Mouse (Mus musculus): ENCODE data around the gene Insl3. TPM values are rescaled to one million over a fixed set of nuclear protein-coding genes. Genes with fewer than 3 reads are reported as not detected.
A peak's percentile ranks its signal among the peaks of the same experiment; 100 is the strongest.

The Insl3 gene
- polyA plus RNA-seq, 1 experiment from 2014 or later = 1.3 TPM

DNA sequence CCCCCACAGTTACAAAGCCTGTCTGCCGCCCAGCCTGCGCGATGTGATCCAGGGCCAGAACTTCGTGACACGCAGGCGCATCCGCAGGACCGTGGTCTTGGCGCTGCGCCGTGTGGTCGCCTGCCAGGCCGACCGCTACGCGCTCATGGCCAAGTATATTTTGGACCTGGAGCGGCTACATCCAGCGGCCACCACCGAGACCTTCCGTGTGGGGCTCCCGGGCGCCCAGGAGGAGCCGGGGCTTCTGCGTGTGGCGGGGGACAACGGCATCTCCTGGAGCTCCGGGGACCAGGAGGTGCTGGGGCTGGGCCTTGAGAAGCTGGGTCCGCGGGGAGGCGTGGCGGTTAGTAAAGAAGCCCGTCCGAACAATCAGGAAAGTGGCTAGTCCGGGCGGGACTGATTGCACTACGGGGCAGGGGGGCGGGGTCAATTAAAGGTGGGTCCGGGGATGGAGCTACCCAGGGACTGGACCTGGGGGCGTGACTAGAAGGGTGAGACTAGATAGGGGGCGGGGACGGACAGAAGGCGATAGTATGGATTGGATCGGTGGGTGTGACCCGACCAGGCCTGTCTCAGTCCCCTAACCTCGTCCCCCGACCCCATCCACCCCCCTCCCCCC is 9.4 kb upstream of the Insl3 start:
- no peak for ATAC-seq (replicated peaks; ENCODE audit: low FRiP score, low read depth)
- no peak for TF ChIP-seq CTCF (IDR thresholded peaks at IDR 0.05; ENCODE audit: low read depth)
- 8% methylated on average over 45 of the region's 46 CpGs for WGBS

DNA sequence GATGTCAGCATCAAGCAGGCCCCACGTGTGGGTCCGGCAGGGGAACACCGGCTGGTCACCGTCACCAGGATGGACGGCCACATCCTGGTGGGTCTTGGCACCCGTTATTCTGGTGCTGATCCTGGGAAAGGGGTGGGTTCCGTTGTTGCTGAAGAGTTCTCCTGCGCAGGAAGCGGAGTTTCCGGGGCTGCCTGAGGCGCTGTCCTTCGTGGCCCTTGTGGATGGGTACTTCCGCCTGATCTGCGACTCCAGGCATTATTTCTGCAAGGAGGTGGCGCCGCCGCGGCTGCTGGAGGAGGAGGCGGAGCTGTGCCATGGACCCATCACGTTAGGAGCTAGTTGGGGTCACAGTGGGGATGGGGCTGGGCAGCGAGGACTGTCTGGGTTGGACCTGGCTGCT is 8.5 kb upstream of the Insl3 start:
- Histone ChIP-seq H3K36me3 (ENCODE audit: insufficient read depth, low read length) (no peaks in the 10 kb centered on the region), H3K27ac (no peak overlapping the region), H3K9me3 (replicated peaks; ENCODE audit: low read length) (no peaks in the 10 kb centered on the region), H3K27me3 (ENCODE audit: insufficient read depth, low read length) (peaks cover 63% of the 10 kb centered on the region), H3K4me2 (ENCODE audit: low read length) (peak overlapping the region; percentile 21), H3K4me3 (replicated peaks; ENCODE audit: low read depth, low read length) (no peak overlapping the region), H3K4me1 (replicated peaks; ENCODE audit: insufficient read depth, low read length) (peaks cover 12% of the 10 kb centered on the region), H3K9ac (ENCODE audit: low read depth, low read length) (no peak overlapping the region)
- WGBS = 11% methylated on average over 21 of the region's 21 CpGs
- TF ChIP-seq CTCF (IDR thresholded peaks at IDR 0.05; ENCODE audit: low read depth) = no peak
- DNase-seq (ENCODE audit: low spot score) = no peak
- ATAC-seq (replicated peaks; ENCODE audit: low FRiP score, low read depth) = no peak

More for the DNA sequence above, 9.4 kb upstream of the Insl3 start:
- no peak for DNase-seq (ENCODE audit: low spot score)
- no peak overlapping the region for H3K9ac ChIP-seq (ENCODE audit: low read depth, low read length)
- peak overlapping the region; percentile 14; the same call in 1 of the 2 replicates for H3K4me3 ChIP-seq (replicated peaks; ENCODE audit: low read depth, low read length)
- H3K27me3 ChIP-seq (ENCODE audit: insufficient read depth, low read length) = peaks cover 55% of the 10 kb centered on the region
- no peaks in the 10 kb centered on the region for H3K9me3 ChIP-seq (replicated peaks; ENCODE audit: low read length)
- H3K36me3 ChIP-seq (ENCODE audit: insufficient read depth, low read length) = no peaks in the 10 kb centered on the region
- peak overlapping the region; percentile 57 for H3K4me2 ChIP-seq (ENCODE audit: low read length)
- H3K4me1 ChIP-seq (replicated peaks; ENCODE audit: insufficient read depth, low read length) = peaks cover 12% of the 10 kb centered on the region
- no peak overlapping the region for H3K27ac ChIP-seq

DNA sequence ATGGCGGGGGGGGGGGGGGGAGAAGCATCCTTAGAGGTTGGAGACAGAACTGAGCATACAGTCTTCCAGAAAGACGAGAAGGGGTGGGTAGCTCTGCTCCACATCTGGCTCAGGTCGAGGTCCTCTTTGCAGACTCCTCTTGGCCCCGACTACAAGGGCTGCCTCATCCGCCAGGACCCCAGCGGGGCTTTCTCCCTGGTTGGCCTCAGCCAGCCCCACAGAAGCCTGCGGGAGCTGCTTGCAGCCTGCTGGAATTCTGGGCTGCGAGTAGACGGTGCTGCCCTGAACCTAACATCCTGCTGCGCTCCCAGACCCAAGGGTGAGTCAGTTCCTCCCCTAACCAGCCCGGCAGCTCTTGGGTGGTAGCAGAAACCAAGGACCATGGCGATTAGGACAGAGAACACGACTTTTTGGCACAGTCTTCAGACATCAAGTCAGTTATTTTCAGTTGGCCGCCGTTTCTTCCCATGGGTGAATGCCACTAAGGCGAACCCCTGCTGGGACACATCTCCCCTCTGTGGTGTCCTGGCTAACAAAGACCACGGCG is 7.6 kb upstream of the Insl3 start:
- Histone ChIP-seq H3K36me3 (ENCODE audit: insufficient read depth, low read length) (no peaks in the 10 kb centered on the region), H3K4me3 (replicated peaks; ENCODE audit: low read depth, low read length) (no peak overlapping the region), H3K27me3 (ENCODE audit: insufficient read depth, low read length) (peaks cover 73% of the 10 kb centered on the region), H3K4me2 (ENCODE audit: low read length) (no peak overlapping the region), H3K4me1 (replicated peaks; ENCODE audit: insufficient read depth, low read length) (peaks cover 19% of the 10 kb centered on the region), H3K9me3 (replicated peaks; ENCODE audit: low read length) (no peaks in the 10 kb centered on the region), H3K27ac (no peak overlapping the region), H3K9ac (ENCODE audit: low read depth, low read length) (no peak overlapping the region)
- TF ChIP-seq CTCF (IDR thresholded peaks at IDR 0.05; ENCODE audit: low read depth) = no peak
- ATAC-seq (replicated peaks; ENCODE audit: low FRiP score, low read depth) = no peak
- no peak for DNase-seq (ENCODE audit: low spot score)
- 11% methylated on average over 18 of the region's 18 CpGs for WGBS

DNA sequence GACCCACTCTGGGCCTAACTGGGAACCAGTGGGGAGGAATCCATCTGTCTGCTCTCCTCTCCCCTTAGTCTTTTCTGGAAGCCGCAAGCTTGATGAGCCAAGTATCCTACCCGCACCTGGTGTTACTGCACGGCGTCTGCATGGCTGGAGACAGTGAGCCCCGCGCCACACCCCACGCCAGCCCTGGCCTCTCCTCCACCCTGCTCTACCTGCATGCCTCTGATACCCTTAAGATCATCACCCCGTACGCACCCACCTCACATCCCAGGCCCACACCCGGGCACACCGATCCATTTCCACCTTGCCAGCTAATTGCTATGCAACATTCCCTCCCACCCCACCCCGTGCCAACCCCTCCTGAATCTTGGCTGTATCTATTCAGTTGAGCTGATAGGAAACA is 6.2 kb upstream of the Insl3 start:
- Histone ChIP-seq H3K9me3 (replicated peaks; ENCODE audit: low read length) (no peaks in the 10 kb centered on the region), H3K4me3 (replicated peaks; ENCODE audit: low read depth, low read length) (no peak overlapping the region), H3K36me3 (ENCODE audit: insufficient read depth, low read length) (no peaks in the 10 kb centered on the region), H3K27ac (no peak overlapping the region), H3K4me2 (ENCODE audit: low read length) (no peak overlapping the region), H3K9ac (ENCODE audit: low read depth, low read length) (no peak overlapping the region), H3K4me1 (replicated peaks; ENCODE audit: insufficient read depth, low read length) (peaks cover 22% of the 10 kb centered on the region), H3K27me3 (ENCODE audit: insufficient read depth, low read length) (peaks cover 87% of the 10 kb centered on the region)
- DNase-seq (ENCODE audit: low spot score) = no peak
- no peak for TF ChIP-seq CTCF (IDR thresholded peaks at IDR 0.05; ENCODE audit: low read depth)
- no peak for ATAC-seq (replicated peaks; ENCODE audit: low FRiP score, low read depth)
- WGBS = 75% methylated on average over 12 of the region's 12 CpGs

DNA sequence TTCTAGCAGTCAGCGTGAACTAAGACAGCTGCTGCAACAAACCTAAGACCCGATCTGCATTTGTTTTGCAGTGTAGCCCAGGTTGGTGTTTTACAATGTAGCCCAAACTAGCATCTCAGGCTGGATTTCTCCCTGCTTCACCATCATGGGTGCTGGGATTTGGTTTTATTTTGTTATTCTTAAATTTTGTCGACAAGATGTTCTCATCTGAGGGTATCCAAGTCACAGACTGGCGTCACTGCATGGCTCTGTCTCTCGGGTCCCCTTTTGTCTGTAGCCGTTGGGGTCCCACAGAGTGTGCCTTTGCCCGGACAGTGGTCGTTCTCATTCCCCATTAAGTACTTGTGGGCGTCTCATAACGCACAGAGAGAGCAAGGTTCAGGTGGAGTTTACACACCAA is 4.3 kb upstream of the Insl3 start:
- no peak for DNase-seq (ENCODE audit: low spot score)
- H3K27me3 ChIP-seq (ENCODE audit: insufficient read depth, low read length) = peaks cover 94% of the 10 kb centered on the region
- no peak for TF ChIP-seq CTCF (IDR thresholded peaks at IDR 0.05; ENCODE audit: low read depth)
- H3K9ac ChIP-seq (ENCODE audit: low read depth, low read length) = no peak overlapping the region
- no peaks in the 10 kb centered on the region for H3K9me3 ChIP-seq (replicated peaks; ENCODE audit: low read length)
- H3K27ac ChIP-seq = no peak overlapping the region
- peaks cover 18% of the 10 kb centered on the region for H3K4me1 ChIP-seq (replicated peaks; ENCODE audit: insufficient read depth, low read length)
- no peak overlapping the region for H3K4me3 ChIP-seq (replicated peaks; ENCODE audit: low read depth, low read length)
- no peak for ATAC-seq (replicated peaks; ENCODE audit: low FRiP score, low read depth)
- H3K36me3 ChIP-seq (ENCODE audit: insufficient read depth, low read length) = no peaks in the 10 kb centered on the region
- no peak overlapping the region for H3K4me2 ChIP-seq (ENCODE audit: low read length)
- 30% methylated on average over 10 of the region's 10 CpGs for WGBS

DNA sequence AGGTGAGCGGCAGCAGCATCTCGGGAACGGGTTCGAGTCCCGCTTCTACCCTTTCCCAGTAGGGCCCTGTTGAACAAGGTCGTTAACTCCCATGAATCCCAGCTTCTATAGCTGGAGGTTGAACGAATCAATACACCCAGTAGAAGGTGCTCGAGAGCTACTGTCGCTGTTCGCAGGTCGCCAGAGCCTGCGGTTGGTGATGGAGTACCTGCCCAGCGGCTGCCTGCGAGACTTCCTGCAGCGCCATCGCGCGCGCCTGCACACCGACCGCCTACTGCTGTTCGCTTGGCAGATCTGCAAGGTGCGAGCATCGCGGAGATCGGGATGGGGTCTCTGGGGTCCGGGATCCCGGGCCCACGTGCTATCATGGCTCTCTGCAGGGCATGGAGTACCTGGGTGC is 3.4 kb upstream of the Insl3 start:
- ATAC-seq (replicated peaks; ENCODE audit: low FRiP score, low read depth) (no peak), DNase-seq (ENCODE audit: low spot score) (no peak)
- peak overlapping the region; percentile 18; the same call in 1 of the 2 replicates for H3K4me3 ChIP-seq (replicated peaks; ENCODE audit: low read depth, low read length)
- peaks cover 98% of the 10 kb centered on the region for H3K27me3 ChIP-seq (ENCODE audit: insufficient read depth, low read length)
- no peak overlapping the region for H3K9ac ChIP-seq (ENCODE audit: low read depth, low read length)
- no peaks in the 10 kb centered on the region for H3K36me3 ChIP-seq (ENCODE audit: insufficient read depth, low read length)
- H3K4me2 ChIP-seq (ENCODE audit: low read length) = peak overlapping the region; percentile 36
- H3K9me3 ChIP-seq (replicated peaks; ENCODE audit: low read length) = no peaks in the 10 kb centered on the region
- peaks cover 12% of the 10 kb centered on the region for H3K4me1 ChIP-seq (replicated peaks; ENCODE audit: insufficient read depth, low read length)
- WGBS = 13% methylated on average over 29 of the region's 29 CpGs
- no peak overlapping the region for H3K27ac ChIP-seq
- TF ChIP-seq CTCF (IDR thresholded peaks at IDR 0.05; ENCODE audit: low read depth) = no peak; the same call in 1 of the 2 replicates

All from kidney, postnatal 0 days (tissue).